Mouse (Mus musculus): ENCODE measurements at regions not wholly inside any gene's neighbourhood (a gene's known extent, or its start where the extent isn't known, plus 50 kb on each side); places are given as distances from the start of the nearest gene placed in this dataset.

- no peaks in the 10 kb centered on the region for H3K4me1 ChIP-seq (replicated peaks; ENCODE audit: control insufficient read depth, insufficient read depth, low read length)
- no peak for ATAC-seq (replicated peaks; ENCODE audit: low FRiP score)
- no peak overlapping the region for H3K9ac ChIP-seq (ENCODE audit: low read depth, low read length)
- WGBS: 36% methylated on average over 1 of the region's 1 CpGs
- H3K27me3 ChIP-seq (replicated peaks; ENCODE audit: control insufficient read depth, insufficient read depth, low read length): no peaks in the 10 kb centered on the region
- no peak overlapping the region for H3K4me2 ChIP-seq
- H3K27ac ChIP-seq (ENCODE audit: low read depth, low read length): no peak overlapping the region
- H3K36me3 ChIP-seq (ENCODE audit: control insufficient read depth, insufficient read depth, low read length): no peaks in the 10 kb centered on the region
- no peak overlapping the region for H3K4me3 ChIP-seq (ENCODE audit: low read depth, low read length)
- H3K9me3 ChIP-seq (ENCODE audit: control insufficient read depth, low read length): no peaks in the 10 kb centered on the region
- DNase-seq (ENCODE audit: low spot score): no peak
Measured at GRCm38 (mm10) chr12:56144359-56144758, 201.3 kb downstream of the Mbip start.

DNA sequence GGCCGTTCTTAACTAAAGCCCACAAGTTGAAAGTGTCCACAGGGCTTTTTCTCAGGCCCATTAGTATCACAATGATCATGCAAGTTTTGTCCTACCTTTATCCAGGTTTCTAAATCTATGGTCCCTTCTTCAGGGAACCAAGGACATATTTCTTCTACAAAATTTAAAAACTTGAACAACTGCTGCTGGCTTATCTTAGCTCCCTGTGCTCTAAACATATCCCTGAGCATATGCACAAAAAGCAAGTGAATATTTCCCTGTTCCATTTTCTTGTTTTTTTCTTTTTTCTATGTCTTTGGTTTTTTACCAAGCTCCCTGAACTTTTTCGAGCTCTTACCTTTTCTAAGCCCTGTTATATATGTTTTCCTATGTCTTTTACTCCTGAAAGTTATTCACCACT is 201.9 kb downstream of the Mbip start:
- Histone ChIP-seq H3K4me3 (ENCODE audit: low read depth, low read length) (no peak overlapping the region), H3K9ac (ENCODE audit: low read depth, low read length) (no peak overlapping the region), H3K4me1 (replicated peaks; ENCODE audit: control insufficient read depth, insufficient read depth, low read length) (no peaks in the 10 kb centered on the region), H3K27me3 (replicated peaks; ENCODE audit: control insufficient read depth, insufficient read depth, low read length) (no peaks in the 10 kb centered on the region), H3K9me3 (ENCODE audit: control insufficient read depth, low read length) (no peaks in the 10 kb centered on the region), H3K36me3 (ENCODE audit: control insufficient read depth, insufficient read depth, low read length) (no peaks in the 10 kb centered on the region), H3K4me2 (no peak overlapping the region), H3K27ac (ENCODE audit: low read depth, low read length) (no peak overlapping the region)
- DNase-seq (ENCODE audit: low spot score): no peak
- ATAC-seq (replicated peaks; ENCODE audit: low FRiP score): no peak
- WGBS: 62% methylated on average over 2 of the region's 2 CpGs

- Histone ChIP-seq H3K36me3 (ENCODE audit: control insufficient read depth, insufficient read depth, low read length) (no peaks in the 10 kb centered on the region), H3K4me3 (ENCODE audit: low read depth, low read length) (no peak overlapping the region), H3K27me3 (replicated peaks; ENCODE audit: control insufficient read depth, insufficient read depth, low read length) (no peaks in the 10 kb centered on the region), H3K4me2 (no peak overlapping the region), H3K4me1 (replicated peaks; ENCODE audit: control insufficient read depth, insufficient read depth, low read length) (no peaks in the 10 kb centered on the region), H3K9me3 (ENCODE audit: control insufficient read depth, low read length) (no peaks in the 10 kb centered on the region), H3K9ac (ENCODE audit: low read depth, low read length) (no peak overlapping the region), H3K27ac (ENCODE audit: low read depth, low read length) (no peak overlapping the region)
- DNase-seq (ENCODE audit: low spot score): no peak
- no peak for ATAC-seq (replicated peaks; ENCODE audit: low FRiP score)
- 83% methylated on average over 4 of the region's 4 CpGs for WGBS
Measured at GRCm38 (mm10) chr12:56114446-56114845, 231.2 kb downstream of the Mbip start.

DNA sequence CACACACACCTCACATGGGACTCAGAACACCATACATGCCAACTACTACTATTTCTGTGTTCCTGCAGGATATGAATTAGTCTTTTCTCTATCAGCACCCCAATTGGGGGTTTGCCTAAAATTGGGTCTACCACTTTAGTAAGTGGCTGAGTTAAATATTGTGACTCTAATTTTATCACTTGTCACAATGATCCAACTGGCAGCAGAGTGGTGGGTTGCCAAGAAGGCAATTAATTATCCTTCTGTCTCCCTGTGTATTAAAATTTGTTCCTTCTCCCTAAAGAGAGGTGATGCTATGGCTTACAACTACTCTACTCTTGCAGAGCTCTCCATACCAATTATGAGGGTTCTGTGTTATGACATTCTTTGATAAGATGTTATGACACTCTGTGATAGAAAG is 245.3 kb downstream of the Brms1l start:
- no peak for DNase-seq (ENCODE audit: low spot score)
- H3K9ac ChIP-seq (ENCODE audit: low read depth, low read length): no peak overlapping the region
- H3K36me3 ChIP-seq (ENCODE audit: control insufficient read depth, insufficient read depth, low read length): no peaks in the 10 kb centered on the region
- no peak overlapping the region for H3K4me2 ChIP-seq
- H3K4me3 ChIP-seq (ENCODE audit: low read depth, low read length): no peak overlapping the region
- H3K4me1 ChIP-seq (replicated peaks; ENCODE audit: control insufficient read depth, insufficient read depth, low read length): no peaks in the 10 kb centered on the region
- H3K27ac ChIP-seq (ENCODE audit: low read depth, low read length): no peak overlapping the region
- ATAC-seq (replicated peaks; ENCODE audit: low FRiP score): no peak
- no peaks in the 10 kb centered on the region for H3K27me3 ChIP-seq (replicated peaks; ENCODE audit: control insufficient read depth, insufficient read depth, low read length)
- H3K9me3 ChIP-seq (ENCODE audit: control insufficient read depth, low read length): no peaks in the 10 kb centered on the region

- no peak for ATAC-seq (replicated peaks; ENCODE audit: low FRiP score)
- no peaks in the 10 kb centered on the region for H3K4me1 ChIP-seq (replicated peaks; ENCODE audit: control insufficient read depth, insufficient read depth, low read length)
- no peak overlapping the region for H3K9ac ChIP-seq (ENCODE audit: low read depth, low read length)
- H3K9me3 ChIP-seq (ENCODE audit: control insufficient read depth, low read length): no peaks in the 10 kb centered on the region
- DNase-seq (ENCODE audit: low spot score): no peak
- H3K4me2 ChIP-seq: no peak overlapping the region
- no peak overlapping the region for H3K27ac ChIP-seq (ENCODE audit: low read depth, low read length)
- H3K4me3 ChIP-seq (ENCODE audit: low read depth, low read length): no peak overlapping the region
- no peaks in the 10 kb centered on the region for H3K36me3 ChIP-seq (ENCODE audit: control insufficient read depth, insufficient read depth, low read length)
- WGBS: 84% methylated on average over 7 of the region's 7 CpGs
- no peaks in the 10 kb centered on the region for H3K27me3 ChIP-seq (replicated peaks; ENCODE audit: control insufficient read depth, insufficient read depth, low read length)
Measured at GRCm38 (mm10) chr12:56064183-56064582, 228.1 kb downstream of the Brms1l start.

GRCm38 (mm10) chr12:56058876-56059275 is 222.8 kb downstream of the Brms1l start:
- Histone ChIP-seq H3K9me3 (ENCODE audit: control insufficient read depth, low read length) (no peaks in the 10 kb centered on the region), H3K27me3 (replicated peaks; ENCODE audit: control insufficient read depth, insufficient read depth, low read length) (no peaks in the 10 kb centered on the region), H3K4me1 (replicated peaks; ENCODE audit: control insufficient read depth, insufficient read depth, low read length) (no peaks in the 10 kb centered on the region), H3K9ac (ENCODE audit: low read depth, low read length) (no peak overlapping the region), H3K27ac (ENCODE audit: low read depth, low read length) (no peak overlapping the region), H3K4me3 (ENCODE audit: low read depth, low read length) (no peak overlapping the region), H3K4me2 (no peak overlapping the region), H3K36me3 (ENCODE audit: control insufficient read depth, insufficient read depth, low read length) (no peaks in the 10 kb centered on the region)
- ATAC-seq (replicated peaks; ENCODE audit: low FRiP score) (no peak), DNase-seq (ENCODE audit: low spot score) (no peak)
- WGBS: 71% methylated on average over 10 of the region's 10 CpGs

GRCm38 (mm10) chr12:56058463-56058862 is 222.3 kb downstream of the Brms1l start:
- Histone ChIP-seq H3K9ac (ENCODE audit: low read depth, low read length) (no peak overlapping the region), H3K27ac (ENCODE audit: low read depth, low read length) (no peak overlapping the region), H3K4me3 (ENCODE audit: low read depth, low read length) (no peak overlapping the region), H3K4me1 (replicated peaks; ENCODE audit: control insufficient read depth, insufficient read depth, low read length) (no peaks in the 10 kb centered on the region), H3K9me3 (ENCODE audit: control insufficient read depth, low read length) (no peaks in the 10 kb centered on the region), H3K36me3 (ENCODE audit: control insufficient read depth, insufficient read depth, low read length) (no peaks in the 10 kb centered on the region), H3K27me3 (replicated peaks; ENCODE audit: control insufficient read depth, insufficient read depth, low read length) (no peaks in the 10 kb centered on the region), H3K4me2 (no peak overlapping the region)
- ATAC-seq (replicated peaks; ENCODE audit: low FRiP score): no peak
- peak; percentile 76 for DNase-seq (ENCODE audit: low spot score)
- WGBS: 16% methylated on average over 17 of the region's 17 CpGs

- Histone ChIP-seq H3K9me3 (ENCODE audit: control insufficient read depth, low read length) (no peaks in the 10 kb centered on the region), H3K27me3 (replicated peaks; ENCODE audit: control insufficient read depth, insufficient read depth, low read length) (no peaks in the 10 kb centered on the region), H3K9ac (ENCODE audit: low read depth, low read length) (no peak overlapping the region), H3K27ac (ENCODE audit: low read depth, low read length) (no peak overlapping the region), H3K4me1 (replicated peaks; ENCODE audit: control insufficient read depth, insufficient read depth, low read length) (no peaks in the 10 kb centered on the region), H3K4me2 (no peak overlapping the region), H3K36me3 (ENCODE audit: control insufficient read depth, insufficient read depth, low read length) (no peaks in the 10 kb centered on the region), H3K4me3 (ENCODE audit: low read depth, low read length) (no peak overlapping the region)
- WGBS: 65% methylated on average over 6 of the region's 6 CpGs
- DNase-seq (ENCODE audit: low spot score) (no peak), ATAC-seq (replicated peaks; ENCODE audit: low FRiP score) (no peak)
Measured at GRCm38 (mm10) chr12:56055382-56055781, 219.3 kb downstream of the Brms1l start.

DNA sequence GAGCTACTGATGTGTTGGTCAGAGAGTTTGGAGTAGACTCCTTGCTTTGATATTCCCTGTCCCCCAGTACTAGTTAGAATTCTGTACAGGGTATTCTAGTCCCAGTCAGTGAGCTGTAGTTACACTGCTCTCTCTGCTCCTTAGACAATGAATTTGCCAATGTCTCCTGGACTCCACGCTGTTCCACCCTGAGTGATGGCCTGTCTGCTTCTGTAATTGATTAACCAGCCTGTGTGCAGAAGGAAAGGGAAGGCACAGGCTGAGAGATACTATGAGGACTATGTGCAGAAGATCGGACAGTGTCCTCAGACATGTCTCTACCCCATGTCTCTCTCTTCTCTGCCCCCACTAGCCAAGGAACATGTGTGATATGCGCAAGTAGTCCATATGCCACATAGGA is 209.9 kb downstream of the Brms1l start:
- DNase-seq (ENCODE audit: low spot score): no peak
- no peak for ATAC-seq (replicated peaks; ENCODE audit: low FRiP score)
- H3K27me3 ChIP-seq (replicated peaks; ENCODE audit: control insufficient read depth, insufficient read depth, low read length): no peaks in the 10 kb centered on the region
- H3K4me3 ChIP-seq (ENCODE audit: low read depth, low read length): no peak overlapping the region
- H3K9ac ChIP-seq (ENCODE audit: low read depth, low read length): no peak overlapping the region
- no peaks in the 10 kb centered on the region for H3K9me3 ChIP-seq (ENCODE audit: control insufficient read depth, low read length)
- no peak overlapping the region for H3K4me2 ChIP-seq
- no peak overlapping the region for H3K27ac ChIP-seq (ENCODE audit: low read depth, low read length)
- H3K4me1 ChIP-seq (replicated peaks; ENCODE audit: control insufficient read depth, insufficient read depth, low read length): no peaks in the 10 kb centered on the region
- H3K36me3 ChIP-seq (ENCODE audit: control insufficient read depth, insufficient read depth, low read length): no peaks in the 10 kb centered on the region
- 78% methylated on average over 3 of the region's 3 CpGs for WGBS

Data from liver, embryonic 11.5 days (tissue).